Mouse (Mus musculus): Measurements from ENCODE around the gene Itgb1bp1. TPM values are rescaled to one million over a fixed set of nuclear protein-coding genes. Genes with fewer than 3 reads are reported as not detected.

Gene Itgb1bp1
- total and polyA plus RNA-seq, 3 experiments = 18.8 to 97.0 (median 82.2) TPM

GRCm38 (mm10) chr12:21201485-21202269, 84.4 kb downstream of the Itgb1bp1 start:
- no peak for DNase-seq

GRCm38 (mm10) chr12:21200613-21201012, 85.5 kb downstream of the Itgb1bp1 start:
- no peak for DNase-seq

GRCm38 (mm10) chr12:21196420-21196819, 89.7 kb downstream of the Itgb1bp1 start:
- DNase-seq = no peak

GRCm38 (mm10) chr12:21195497-21195896, 90.6 kb downstream of the Itgb1bp1 start:
- DNase-seq = no peak

GRCm38 (mm10) chr12:21191546-21191945, 94.5 kb downstream of the Itgb1bp1 start:
- no peak for DNase-seq

Other genes starting within 250 kb of the Itgb1bp1 start
- gene Cpsf3, start 893 bp downstream of the Itgb1bp1 start, total RNA-seq (2021) = 10 to 100 TPM; 63.9 to 67.1 TPM
- 12.9 and 21.2 TPM in 2 replicates for gene Cpsf3, start 893 bp downstream of the Itgb1bp1 start, polyA plus RNA-seq (2012; rRNA removed)
- 10 to 100 TPM; 61.2 to 65.0 TPM for gene Iah1, start 30.1 kb upstream of the Itgb1bp1 start, total RNA-seq (2021)
- gene Iah1, start 30.1 kb upstream of the Itgb1bp1 start, polyA plus RNA-seq (2012; rRNA removed) = 68.7 and 108 TPM in 2 replicates
- gene Adam17, start 87.3 kb upstream of the Itgb1bp1 start, total RNA-seq (2021) = 10 to 100 TPM; 40.2 to 43.8 TPM
- gene Adam17, start 87.3 kb upstream of the Itgb1bp1 start, polyA plus RNA-seq (2012; rRNA removed) = 11.7 and 25.9 TPM in 2 replicates
- gene Ywhaq, start 131.4 kb upstream of the Itgb1bp1 start, total RNA-seq (2021) = 100 to 1,000 TPM; 207 to 372 TPM
- gene Ywhaq, start 131.4 kb upstream of the Itgb1bp1 start, polyA plus RNA-seq (2012; rRNA removed) = 48.0 and 52.3 TPM in 2 replicates